Mouse (Mus musculus) MN1 (cell line): ENCODE results near the gene Slc47a1.
"Not testable (repeated sequence)": the region's sequence is repeated elsewhere in the genome, so short reads cannot be mapped to it uniquely, and the experiment has no call there.

Experiments
- DNase-seq: peaks from one replicate; pipeline ENCODE4 v3.0.0-alpha.2; 2016; ENCODE audit warnings: low spot score

Gene Slc47a1

DNA sequence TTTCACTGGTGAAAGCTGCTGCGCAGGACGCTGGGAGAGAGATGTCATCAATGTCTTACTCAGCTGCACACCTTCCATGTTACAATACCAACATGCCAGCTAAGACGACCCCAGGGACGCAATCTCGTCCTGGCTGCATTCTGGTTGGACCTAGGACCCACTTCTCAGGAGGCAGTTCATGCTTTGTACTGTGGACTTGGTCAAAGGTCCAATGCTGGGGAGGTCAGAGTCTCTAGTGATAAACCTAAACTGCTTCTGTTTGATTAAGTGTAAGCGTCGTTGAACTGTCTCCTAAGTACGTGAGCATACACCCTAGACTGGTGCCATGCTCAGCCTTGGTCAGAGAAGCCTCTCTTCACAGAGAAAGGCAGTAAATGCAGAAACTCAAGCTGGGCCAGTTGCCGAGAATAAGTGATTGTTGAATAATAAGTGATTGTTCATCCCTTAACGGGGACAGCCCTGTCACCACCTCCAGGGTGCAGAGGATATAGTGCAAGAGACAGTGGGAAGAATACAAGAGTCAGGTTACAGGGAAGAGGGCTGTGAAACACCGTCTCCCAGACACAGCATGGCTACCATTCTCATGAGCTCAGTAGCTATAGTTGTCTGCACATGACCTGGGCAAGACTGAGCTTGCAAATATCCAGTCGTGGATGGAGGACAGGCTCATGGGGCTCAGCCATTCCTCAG lies 58.8 kb downstream of the Slc47a1 start:
- no peak for DNase-seq

DNA sequence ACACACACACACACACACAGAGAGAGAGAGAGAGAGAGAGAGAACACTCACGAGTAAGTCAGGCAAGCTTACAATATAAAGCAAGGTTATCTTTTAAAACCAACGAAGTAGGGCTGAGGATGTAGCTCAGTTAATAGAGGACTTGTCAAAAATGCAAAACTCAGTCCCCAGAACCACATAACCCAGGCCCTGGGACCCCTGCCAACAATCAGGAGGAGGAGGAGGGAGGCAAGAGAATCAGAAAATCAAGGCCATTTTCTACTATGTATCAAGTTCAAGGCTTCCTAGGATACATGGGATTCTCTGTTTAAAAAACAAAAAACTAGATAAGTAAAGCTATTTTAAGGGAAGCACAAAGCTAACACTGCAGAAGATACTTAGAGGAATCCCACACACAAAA lies 61.3 kb downstream of the Slc47a1 start:
- DNase-seq = no peak

DNA sequence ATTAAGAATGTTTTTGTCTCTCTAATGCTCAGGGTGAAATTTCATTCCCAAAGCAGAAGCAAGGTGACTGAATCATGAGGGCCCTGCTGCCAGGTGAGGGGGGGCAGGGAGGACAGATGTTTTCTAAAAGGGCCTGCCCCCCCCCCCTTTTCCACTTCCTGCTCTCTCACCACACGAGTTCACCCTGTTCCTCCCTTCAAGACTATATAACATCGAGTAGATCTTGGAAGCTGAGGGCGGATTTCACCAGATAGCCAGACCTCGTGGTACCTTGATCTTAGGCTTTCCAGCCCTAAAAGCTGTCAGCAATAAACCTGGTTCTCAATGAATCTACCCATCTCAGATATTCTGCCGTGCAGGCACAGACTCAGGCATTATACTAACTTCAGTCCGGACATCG lies 67.8 kb downstream of the Slc47a1 start:
- no peak for DNase-seq

DNA sequence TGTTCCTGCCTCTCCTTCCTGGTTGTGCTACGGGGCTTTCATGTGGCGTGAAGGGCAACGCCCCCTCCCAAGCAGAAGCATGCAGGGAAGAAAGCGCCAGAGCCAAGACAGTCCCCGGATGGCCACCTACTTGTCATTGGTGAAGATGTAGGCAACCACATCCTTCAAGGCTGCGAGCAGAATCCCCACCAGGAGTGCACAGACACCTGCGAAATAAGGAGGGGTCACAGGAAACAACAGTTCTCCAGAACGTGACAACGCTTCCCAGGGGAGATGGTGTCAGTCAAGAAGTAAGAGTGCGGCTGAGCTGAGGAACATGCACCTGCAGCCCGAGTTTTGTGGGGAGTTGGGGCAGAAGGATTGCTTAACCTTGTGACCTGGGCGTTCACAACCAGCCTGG lies 68.3 kb downstream of the Slc47a1 start:
- DNase-seq = no peak

DNA sequence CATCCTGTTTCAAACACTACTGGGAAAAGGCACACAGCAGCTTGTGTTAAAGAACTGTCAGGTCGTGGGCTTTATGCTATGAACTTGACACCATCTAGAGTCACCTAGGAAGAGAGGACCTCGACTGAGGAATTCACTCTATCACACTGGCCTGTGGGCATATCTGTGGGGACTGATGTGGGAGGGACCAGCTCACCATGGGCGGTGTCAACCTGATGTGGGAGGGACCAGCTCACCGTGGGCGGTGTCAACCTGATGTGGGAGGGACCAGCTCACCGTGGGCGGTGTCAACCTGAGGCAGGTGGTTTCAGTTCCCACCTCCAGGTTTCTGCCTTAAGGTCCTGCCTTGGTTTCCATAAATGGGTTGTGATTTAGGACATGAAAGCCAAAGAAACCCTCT lies 70.3 kb downstream of the Slc47a1 start:
- DNase-seq = no peak

DNA sequence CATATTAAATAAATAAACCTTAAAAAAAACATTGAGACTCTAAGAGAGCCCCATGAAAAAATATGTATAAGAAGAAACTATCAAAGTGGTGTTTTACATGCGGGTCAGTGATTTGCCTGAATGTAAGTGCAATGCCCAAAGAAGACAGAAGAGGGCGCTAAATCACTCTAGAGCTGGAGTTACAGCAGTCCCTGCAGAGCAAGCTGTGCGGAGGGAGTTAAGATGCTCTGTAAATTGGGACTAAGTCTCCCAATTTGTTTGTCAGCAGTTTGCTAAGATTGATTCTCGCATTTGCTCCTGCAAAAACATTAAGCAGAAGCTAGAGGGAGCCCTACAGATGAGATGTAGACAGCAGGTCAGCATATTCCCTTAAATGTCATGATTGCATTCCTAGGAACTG lies 72.8 kb downstream of the Slc47a1 start:
- no peak for DNase-seq

DNA sequence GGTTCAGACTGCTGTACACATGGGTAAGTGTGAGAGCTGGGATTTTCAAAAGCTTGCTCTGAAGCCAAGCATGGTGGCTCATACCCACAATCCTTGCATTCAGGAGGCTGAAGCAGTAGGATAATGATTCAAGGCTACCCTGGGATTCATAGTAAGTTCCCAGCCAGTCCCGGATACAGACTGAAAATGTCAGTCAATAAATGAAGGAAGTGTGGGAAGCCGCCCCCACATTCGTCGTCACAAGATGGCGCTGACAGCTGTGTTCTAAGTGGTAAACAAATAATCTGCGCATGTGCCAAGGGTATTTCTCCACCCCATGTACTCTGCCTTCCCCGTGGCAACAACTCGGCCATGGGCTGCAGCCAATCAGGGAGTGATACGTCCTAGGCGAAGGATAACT lies 73.6 kb downstream of the Slc47a1 start:
- DNase-seq = not testable (repeated sequence)

DNA sequence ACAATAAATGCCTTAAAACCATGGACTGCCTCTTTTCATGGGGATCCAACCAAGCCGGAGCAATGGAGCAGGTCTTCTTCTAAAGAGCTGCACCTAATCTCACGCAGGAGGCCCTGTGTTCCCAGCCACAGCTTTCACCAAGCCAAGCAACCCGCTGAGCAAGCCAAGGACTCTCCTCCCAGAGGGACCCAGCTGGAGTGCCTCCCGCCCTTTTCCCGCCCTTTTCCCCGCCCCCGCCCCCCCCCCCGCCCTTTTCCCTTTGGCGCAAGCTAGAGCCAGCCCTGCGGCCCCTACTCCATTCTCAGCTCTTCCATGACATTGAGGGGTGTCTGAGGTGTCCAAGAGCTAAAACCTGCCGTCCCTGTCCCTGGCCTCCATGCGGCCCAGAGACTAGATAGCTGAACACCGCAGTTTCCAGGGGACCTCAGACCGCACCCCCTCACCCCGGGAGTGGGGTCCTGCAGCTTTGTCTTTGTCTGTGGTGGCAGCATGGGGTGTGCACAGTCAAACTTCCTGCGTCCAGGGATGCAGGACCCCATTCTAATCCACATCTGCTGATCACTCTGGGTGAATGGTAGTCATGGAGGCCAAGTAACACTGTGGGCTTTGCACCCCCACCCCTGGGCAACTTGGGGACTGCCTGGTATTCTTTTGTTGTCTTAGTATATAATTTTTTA lies 77.3 kb downstream of the Slc47a1 start:
- no peak for DNase-seq

DNA sequence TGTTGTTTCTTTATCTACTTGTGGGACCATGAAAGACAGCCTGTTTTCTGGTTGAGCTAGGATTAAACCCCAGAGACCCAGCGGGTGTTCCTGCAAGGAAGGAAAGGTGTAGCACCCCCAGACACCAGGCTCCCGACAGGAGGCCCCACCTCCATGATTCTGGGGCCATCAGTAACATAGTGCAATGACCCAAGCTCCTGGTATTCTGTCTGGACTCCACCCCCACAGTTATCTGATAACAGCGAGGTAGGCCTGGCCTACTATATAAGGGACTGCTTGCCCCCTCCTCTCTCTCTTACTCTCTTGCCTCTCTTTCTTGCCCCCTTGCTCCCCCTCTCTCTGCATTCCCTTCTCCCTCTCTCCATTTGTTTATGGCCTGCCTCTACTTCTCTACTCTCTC lies 77.9 kb downstream of the Slc47a1 start:
- no peak for DNase-seq

DNA sequence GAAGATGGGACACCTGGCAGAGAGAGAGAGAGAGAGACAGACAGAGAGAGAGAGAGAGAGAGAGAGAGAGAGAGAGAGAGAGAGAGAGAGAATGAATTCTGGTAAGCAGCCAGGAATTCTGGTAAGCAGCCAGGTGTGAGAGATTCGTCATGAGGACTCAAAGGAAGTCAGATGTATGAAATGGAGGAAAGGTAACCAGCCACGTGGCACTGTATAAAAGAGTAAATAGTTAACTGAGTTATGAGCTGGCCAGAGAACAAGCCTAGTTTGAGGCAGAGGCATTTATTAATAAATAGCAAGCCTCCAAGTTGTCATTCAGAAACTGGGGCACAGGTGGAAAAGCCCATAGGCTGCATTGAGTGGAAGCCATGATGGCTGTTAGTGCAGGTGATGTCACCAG lies 80.2 kb downstream of the Slc47a1 start:
- no peak for DNase-seq

DNA sequence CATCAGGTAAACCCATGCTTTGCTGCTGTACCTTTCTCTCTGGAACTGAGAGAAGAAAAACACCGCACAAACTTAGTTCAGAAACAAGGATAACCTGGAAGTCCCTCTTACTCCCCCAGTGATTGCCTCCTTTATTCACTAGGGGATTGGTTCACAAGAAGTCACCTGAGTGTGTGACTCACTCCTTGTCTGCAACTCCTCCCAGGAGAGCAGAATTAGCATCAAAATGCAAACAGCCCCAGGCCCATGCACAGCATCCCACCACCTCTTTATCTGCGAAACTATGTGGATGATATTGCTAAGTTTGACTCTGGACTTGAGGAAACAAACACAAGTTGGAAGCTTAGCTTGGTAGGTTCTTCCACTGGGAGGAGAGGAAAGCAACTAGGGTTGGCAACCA lies 80.8 kb downstream of the Slc47a1 start:
- DNase-seq = no peak

DNA sequence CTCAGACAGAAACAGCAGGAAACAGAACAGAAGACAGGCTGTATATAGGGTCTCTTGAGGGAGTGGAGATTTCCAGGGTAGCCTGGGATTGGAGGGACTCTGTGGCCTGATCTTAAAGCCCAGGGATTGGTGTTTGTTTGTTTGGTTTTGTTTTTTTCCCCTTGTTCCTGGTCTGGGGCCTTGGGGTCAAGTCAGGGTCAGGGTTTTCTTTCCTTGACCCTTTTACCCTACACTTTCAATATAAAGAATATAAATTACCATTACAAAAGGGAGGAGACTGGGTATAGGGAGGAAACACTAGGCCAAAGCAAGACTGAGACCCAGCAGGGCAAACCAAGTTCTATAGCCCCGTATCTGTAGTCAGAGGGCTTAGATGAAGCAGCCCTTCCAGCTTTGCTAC lies 81.6 kb downstream of the Slc47a1 start:
- DNase-seq = no peak

DNA sequence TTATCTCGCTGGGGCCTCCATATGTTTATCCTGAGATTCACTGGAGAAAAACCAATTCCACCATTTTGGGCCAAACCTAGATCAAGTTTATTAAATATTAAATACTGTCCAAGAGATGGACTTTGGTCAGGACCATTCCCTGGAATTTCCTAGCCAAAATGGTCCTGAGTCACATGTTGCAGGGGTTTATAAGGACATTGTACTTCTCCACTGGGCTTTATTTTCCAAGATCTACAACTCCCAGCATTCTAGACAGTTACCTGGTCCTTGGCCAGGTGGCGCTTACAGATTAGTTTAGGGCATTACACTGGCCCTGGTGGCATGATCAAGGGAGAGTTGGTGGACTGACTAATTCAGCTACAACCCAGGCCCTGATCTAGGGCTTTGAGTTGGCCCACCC lies 82.6 kb downstream of the Slc47a1 start:
- no peak for DNase-seq

DNA sequence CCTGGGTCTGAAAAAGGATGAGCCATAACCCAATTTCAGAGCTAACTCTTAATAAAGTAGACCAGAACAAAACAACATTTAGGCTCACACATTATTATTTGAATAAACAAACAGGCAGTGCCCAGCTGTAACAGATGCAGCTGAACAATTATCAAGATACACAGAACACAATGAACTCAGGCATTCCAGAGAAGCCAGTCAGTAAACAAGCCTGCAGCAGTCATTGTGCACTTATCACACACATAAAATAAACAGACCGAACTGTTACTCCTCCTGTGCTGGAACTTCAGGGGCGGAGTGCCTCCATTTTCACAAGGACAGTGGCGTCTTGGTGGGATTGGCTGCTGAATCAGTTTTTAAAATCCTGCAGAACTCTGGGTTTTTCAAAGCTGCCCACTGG lies 83.7 kb downstream of the Slc47a1 start:
- DNase-seq = no peak
